Mouse (Mus musculus) adrenal gland, adult 18-20 months (tissue): ENCODE data around the gene Chst14. TPM values are rescaled to one million over a fixed set of nuclear protein-coding genes. Genes with fewer than 3 reads are reported as not detected.

Experiments
- DNase-seq, 2 experiments: peaks; one replicate each; pipeline ENCODE4 v3.0.0; 2021 to 2022; ENCODE audit warnings: low spot score in 2 of 2
- total RNA-seq, 2 experiments: library from RNA; stranded (reverse); gene quantifications; 1 replicate in 1 of 2; 2 replicates in 1 of 2; pipeline ENCODE4 v1.2.3; 2021

Chst14 gene
- total RNA-seq, 2 experiments from 2014 or later = 7.3 to 9.0 TPM

DNA sequence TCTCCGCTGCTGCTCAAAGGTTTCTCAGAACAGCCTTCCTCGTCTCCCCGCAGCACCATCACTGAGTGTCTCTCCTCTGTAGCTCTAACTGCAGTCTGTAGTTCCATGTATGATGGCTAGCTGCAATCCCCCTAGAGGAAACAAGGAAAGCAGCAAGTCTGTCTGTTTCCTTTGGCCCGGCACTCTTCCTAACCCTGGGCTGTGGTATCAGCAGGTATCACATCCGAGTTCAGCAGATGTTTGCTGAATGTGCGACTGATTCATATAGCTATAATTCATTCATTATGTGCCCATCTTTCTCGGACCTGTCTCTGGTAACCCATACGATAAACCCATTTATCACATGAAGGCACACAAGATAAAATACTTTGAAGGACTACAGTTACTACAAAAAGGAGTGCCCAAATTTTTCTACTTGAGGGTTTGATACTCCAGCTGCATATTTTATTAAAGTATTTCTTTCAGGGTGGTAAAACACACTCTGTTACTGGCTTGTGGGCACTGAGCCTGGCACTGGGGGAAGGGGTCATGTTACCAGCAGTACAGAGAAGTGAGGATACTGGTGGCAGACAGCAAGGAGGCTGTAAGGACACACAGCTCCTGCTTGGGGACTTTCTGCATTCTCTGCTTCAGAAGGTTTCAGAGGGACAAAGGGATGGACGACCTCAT, 36.8 kb downstream of the Chst14 start:
- DNase-seq = no peak

DNA sequence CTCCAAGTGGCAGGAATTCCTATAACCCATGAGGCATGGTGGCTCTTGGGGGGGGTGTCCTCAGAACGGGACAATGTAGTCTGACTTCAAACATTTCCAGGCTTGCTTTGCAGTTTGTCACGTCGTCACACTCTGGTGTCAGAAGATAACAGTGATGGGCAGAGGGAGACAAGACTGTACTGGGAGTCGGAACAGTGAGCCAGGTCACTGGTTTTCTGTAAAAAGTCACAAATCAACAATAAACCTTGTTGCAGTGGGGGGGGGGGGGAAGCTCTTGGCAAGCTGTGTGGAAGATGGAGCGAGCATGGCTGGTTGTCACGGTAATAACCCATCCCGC, 37.3 kb downstream of the Chst14 start:
- DNase-seq = no peak

- DNase-seq = no peak
Measured at GRCm38 (mm10) chr2:118969585-118970147, 43.4 kb downstream of the Chst14 start.

DNA sequence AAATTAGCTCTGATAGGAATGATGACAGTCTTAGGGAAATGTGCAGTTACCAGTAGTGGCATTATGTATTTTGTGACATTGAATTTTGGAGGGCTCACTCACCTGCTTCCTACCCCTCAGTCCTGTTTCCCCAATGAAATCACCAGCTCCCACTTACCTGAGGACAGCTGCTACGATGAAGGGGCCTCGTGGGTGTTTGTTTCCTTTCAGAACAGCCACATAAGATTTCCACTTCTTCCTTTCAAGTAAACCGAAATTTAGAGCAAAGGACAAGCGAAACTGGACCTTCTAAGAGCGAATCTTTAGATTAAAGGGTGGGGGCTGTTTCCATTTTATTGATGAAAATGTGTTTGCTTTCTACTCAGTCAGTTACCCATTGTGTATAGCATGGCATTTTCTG, 45.8 kb downstream of the Chst14 start:
- no peak for DNase-seq

- peak; percentile 87 to 90 for DNase-seq
Measured at GRCm38 (mm10) chr2:118972687-118973376, 46.5 kb downstream of the Chst14 start.

DNA sequence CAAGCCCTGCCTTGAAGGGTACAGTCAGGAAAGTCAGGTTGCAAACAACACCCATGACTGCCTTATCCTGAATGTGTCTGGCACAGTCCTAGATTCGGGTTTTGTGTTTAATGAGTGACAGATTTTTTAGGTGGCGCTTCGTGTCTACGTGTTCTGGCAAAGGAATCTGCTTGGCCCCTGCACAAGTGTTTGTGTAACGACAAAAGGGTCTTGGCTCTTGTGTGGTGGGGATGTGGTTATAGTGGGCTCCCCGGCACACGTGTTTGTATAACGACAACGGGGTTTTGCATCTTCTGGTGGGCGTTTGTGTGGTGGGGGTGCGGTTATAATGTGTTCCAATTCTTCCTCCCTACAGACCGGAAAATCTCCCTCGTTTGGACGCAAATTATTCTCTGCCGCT, 49.6 kb downstream of the Chst14 start:
- no peak for DNase-seq

DNA sequence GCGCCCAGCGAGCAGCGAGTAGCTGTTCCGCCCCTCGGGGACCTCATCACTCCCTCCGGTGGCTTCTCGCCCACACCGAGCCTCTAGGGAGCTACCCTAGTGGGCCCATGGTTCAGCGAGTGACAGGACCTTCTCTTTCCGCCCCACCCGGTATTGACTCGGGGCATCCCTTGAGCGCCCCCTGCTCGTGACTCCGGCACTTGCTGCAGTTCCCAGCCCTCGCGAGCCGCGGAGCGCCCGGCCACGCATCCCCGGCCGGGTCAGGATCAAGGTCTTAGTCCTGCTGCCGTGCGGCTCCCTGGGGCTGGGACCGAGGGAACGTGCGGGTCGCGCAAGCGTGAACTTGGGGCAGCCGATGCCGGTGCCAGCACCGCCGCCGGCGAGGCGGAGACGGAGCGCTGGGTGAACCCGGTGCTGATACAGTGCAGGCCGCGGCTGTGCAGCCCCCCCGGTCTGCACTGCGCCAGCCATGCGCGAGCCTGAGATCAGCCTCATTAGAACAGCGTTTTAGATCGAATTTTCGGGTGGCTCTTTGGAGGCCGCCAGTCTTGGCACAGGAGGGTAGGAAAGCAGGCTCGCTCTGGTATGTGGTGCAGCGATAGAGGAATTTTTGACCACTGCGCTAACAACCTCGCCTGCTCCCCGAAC, 50.1 kb downstream of the Chst14 start:
- DNase-seq = peak; percentile 90 to 91

GRCm38 (mm10) chr2:118976941-118977340, 50.6 kb downstream of the Chst14 start:
- no peak for DNase-seq

DNA sequence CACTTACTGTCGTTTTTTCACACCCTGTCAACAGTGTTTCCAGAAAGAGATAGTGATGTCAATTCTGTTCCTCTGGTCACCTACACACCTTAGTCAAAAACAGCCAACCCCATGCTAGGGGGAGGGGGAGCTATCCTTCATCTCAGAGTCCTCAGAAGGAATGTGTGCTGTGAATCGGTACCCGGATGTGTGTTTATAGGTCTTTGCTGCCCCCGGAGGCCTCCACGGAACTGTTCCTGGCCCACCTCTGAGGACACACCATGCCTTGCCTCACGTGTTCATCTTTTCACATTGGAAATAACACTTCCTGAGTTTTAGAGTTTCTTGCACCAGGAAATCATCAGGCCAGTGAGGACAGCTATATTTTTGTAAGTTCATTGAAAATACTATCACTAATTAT, 51.8 kb downstream of the Chst14 start:
- no peak for DNase-seq

Other genes with a start within 250 kb of the Chst14 start
- gene Ankrd63, start 222.5 kb upstream of the Chst14 start, total RNA-seq = under 1 TPM; 0.06 to 0.40 TPM
- gene Plcb2, start 198.1 kb upstream of the Chst14 start, total RNA-seq = 1 to 10 TPM; 2.5 to 2.8 TPM
- 10 to 100 TPM; 35.2 to 40.1 TPM for gene Inafm2, start 180.7 kb upstream of the Chst14 start, total RNA-seq
- gene Ccdc9b, start 163.8 kb upstream of the Chst14 start, total RNA-seq = 1 to 10 TPM; 2.8 to 5.1 TPM
- not detected for gene Phgr1, start 153.7 kb upstream of the Chst14 start, total RNA-seq
- 10 to 100 TPM; 32.1 to 32.7 TPM for gene Disp2, start 146.8 kb upstream of the Chst14 start, total RNA-seq
- gene Knstrn, start 112.5 kb upstream of the Chst14 start, total RNA-seq = 1 to 10 TPM; 1.2 to 1.5 TPM
- gene Ivd, start 64.5 kb upstream of the Chst14 start, total RNA-seq = 100 to 1,000 TPM; 205 to 414 TPM
- gene Bahd1, start 26.1 kb upstream of the Chst14 start, total RNA-seq = 10 to 100 TPM; 37.4 to 39.4 TPM
- 10 to 100 TPM; 16.5 TPM for gene Ccdc32, start 102.9 kb downstream of the Chst14 start, total RNA-seq
- gene Rpusd2, start 108.3 kb downstream of the Chst14 start, total RNA-seq = 1 to 10 TPM; 4.4 to 5.9 TPM
- under 1 TPM; 0.33 to 0.45 TPM for gene Knl1, start 120.6 kb downstream of the Chst14 start, total RNA-seq
- under 1 TPM; 0.70 to 0.74 TPM for gene Rad51, start 186.3 kb downstream of the Chst14 start, total RNA-seq
- 100 to 1,000 TPM in 1 of 2 experiments, 10 to 100 TPM in 1; 72.4 to 101 TPM for gene Rmdn3, start 230.5 kb downstream of the Chst14 start, total RNA-seq
- gene Gchfr, start 241.3 kb downstream of the Chst14 start, total RNA-seq = 10 to 100 TPM; 24.3 to 26.0 TPM
- under 1 TPM in 1 of 2 experiments, not detected in 1; 0.13 TPM for gene Gm14137, start 248.0 kb downstream of the Chst14 start, total RNA-seq